Mouse (Mus musculus) heart, postnatal 0 days (tissue): Measurements from ENCODE around the gene Lcorl.

Experiments used
- CTCF ChIP-seq: IDR thresholded peaks from 2 replicates; pipeline ENCODE4 v1.5.1; 2016; ENCODE audit warnings: antibody characterized with exemption, control low read depth, low read depth
- EP300 ChIP-seq: IDR thresholded peaks from 2 replicates; pipeline ENCODE4 v1.6.1; 2016; ENCODE audit warnings: antibody characterized with exemption, low read depth

- TF ChIP-seq CTCF (no peak), EP300 (no peak)
Observed at GRCm38 (mm10) chr5:45686223-45686622, 171.2 kb downstream of the Lcorl start.
